Mouse (Mus musculus): ENCODE data around the gene Mfsd6. TPM values are rescaled to one million over a fixed set of nuclear protein-coding genes. Genes with fewer than 3 reads are reported as not detected.

The Mfsd6 gene
- polyA plus RNA-seq (2016; fragmentation: Nextera tagmentation; extraction: Ambion mirVana) = 1.2 and 2.9 TPM in 2 replicates

DNA sequence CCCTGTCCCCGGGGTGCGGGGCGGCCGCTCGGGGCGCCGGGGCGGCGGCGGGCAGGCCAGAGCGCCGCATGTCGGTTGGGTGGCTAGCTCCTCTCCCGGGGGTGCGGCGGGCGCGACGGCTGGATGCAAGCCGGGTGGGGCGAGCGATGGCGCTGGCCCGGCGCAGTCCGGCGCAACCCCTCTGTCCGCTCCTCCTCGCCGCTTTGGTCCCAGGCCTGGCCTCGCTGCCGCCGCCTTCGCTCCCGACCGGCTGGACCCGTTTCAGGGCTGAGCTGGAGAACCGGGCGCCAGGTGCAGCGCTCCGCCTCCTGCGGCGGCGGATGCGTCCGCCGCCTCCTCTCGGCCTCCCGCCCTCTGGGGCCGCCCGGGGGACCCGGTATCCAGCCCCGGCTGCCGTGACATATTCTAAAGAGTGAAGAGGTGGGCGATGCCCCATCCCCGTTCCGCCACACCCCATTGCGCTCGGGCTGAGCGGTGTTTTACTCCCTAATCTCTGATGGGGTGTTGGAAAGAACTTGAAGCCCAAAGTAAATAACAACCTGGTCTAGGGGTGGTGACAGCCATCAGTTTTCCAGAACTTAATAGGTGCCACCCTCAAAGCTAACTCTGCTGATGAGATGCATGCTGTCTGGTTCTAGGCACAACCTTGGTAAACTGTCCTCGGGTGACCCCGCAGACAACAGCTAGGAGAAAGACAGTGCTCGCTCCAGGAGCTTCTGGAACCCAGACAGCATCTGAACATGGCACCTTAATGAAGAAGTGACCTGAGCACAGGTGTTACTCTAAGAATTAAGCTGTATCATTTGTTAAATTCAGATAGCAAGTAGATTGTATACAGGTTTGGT lies at the start of gene Mfsd6:
Gene Mfsd6 (minus strand): TSS at position 407 of the 845 bp plus-strand sequence.
- DNase-seq (ENCODE audit: low spot score) = peak; percentile 58
- H3K4me3 ChIP-seq = peak within 1 kb of the TSS; percentile 95
- 2% methylated on average over 55 of the region's 63 CpGs for WGBS
- no peaks in the 10 kb centered on the region for H3K36me3 ChIP-seq
- H3K27ac ChIP-seq (replicated peaks) = peak within 1 kb of the TSS; percentile 90
- H3K9me3 ChIP-seq (replicated peaks) = no peaks in the 10 kb centered on the region
- peaks cover 36% of the 10 kb centered on the region for H3K27me3 ChIP-seq (ENCODE audit: low read depth, poor library complexity, severe bottlenecking)
- peaks cover 12% of the 10 kb centered on the region for H3K4me1 ChIP-seq

DNA sequence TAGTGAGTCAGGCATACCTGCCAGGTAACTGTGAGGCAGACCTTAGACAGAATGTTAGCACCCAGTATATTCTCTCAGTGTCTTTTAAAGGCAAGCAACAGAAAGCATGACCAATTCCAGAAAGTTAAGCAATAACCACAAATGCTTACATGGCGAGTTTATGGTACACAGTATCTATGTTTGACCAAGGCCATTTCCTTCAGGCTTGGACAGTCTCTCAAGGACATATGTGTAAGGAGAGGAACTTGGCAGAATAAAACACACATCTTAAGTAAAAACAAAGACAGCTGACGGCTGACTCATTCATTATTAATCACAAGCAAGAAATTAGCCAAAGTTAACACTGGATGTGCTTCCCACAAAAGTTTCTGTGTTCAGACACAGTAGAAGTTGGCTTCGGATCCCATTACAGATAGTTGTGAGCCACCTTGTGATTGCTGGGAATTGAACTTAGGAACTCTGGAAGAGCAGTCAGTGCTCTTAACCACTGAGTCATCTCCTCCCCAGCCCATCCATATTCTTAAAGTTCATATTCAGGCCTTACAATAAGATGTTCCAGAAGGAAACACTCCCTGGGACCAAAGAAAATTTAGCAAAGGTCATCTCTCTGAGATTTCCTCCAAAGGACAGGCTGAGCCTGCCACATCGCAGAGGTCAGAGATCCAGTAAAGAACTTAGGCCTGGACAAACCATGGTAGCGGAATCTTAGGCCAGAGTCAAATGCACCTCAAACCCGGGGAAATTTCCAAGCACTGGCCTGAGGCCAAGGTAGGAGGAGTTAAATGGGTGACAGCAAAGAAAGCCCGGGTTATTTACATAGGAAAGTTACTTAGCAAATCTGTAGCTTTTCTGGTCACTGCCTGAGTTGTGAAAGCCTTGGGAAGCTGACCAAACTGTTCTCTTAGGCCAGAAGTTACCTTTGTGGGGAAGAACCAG lies 38.2 kb upstream of the Mfsd6 start:
- Histone ChIP-seq H3K4me1 (no peaks in the 10 kb centered on the region), H3K27ac (replicated peaks) (no peak overlapping the region), H3K27me3 (ENCODE audit: low read depth, poor library complexity, severe bottlenecking) (no peaks in the 10 kb centered on the region), H3K9me3 (replicated peaks) (no peaks in the 10 kb centered on the region), H3K4me3 (no peak overlapping the region), H3K36me3 (no peaks in the 10 kb centered on the region)
- 83% methylated on average over 7 of the region's 7 CpGs for WGBS
- no peak for DNase-seq (ENCODE audit: low spot score)

DNA sequence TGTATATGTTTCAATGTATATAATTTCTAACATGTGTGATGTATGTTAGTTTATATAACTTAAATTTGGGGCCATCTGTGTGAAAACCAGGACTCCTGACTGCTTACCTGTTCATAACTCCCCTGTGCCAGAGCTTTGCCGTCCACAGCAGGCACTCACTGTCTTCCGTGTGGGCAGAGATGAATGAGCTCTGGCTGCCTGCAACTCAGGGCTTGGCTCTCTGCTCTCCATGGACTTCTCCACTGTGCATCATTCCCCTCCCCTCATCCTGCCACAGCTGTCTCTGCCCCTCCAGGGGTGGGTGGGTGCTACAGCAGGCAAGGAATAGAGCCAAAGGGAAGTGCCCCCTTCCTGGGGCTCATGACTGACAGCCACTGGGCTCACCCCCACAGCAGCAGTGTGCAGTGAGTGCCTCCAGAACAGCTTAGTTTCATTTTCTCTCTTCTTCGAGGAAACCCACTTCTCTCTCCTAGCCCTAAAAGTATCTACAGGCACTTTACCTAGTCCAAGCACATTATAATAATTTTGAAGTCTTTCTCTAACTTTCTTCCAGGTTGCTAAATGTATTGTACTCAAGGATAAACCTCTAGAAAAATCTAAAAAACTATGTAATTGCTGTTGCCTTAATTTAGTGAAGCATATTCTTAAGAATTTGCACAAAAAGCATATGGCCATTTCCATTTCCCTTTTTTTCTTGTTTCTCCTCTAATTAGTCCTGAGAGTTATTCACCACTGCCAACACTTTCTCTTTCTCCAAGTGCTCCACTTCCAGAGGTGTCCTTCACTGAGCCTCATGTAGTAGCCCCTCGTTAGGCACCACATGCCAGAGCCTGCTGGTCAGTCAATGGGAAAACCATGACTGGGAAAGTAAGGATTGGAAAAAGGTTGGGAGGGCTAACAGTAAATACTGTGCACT lies 36.9 kb upstream of the Mfsd6 start:
- no peak for DNase-seq (ENCODE audit: low spot score)
- Histone ChIP-seq H3K27ac (replicated peaks) (no peak overlapping the region), H3K9me3 (replicated peaks) (no peaks in the 10 kb centered on the region), H3K4me3 (no peak overlapping the region), H3K27me3 (ENCODE audit: low read depth, poor library complexity, severe bottlenecking) (no peaks in the 10 kb centered on the region), H3K4me1 (no peaks in the 10 kb centered on the region), H3K36me3 (no peaks in the 10 kb centered on the region)
- 77% methylated on average over 4 of the region's 4 CpGs for WGBS

DNA sequence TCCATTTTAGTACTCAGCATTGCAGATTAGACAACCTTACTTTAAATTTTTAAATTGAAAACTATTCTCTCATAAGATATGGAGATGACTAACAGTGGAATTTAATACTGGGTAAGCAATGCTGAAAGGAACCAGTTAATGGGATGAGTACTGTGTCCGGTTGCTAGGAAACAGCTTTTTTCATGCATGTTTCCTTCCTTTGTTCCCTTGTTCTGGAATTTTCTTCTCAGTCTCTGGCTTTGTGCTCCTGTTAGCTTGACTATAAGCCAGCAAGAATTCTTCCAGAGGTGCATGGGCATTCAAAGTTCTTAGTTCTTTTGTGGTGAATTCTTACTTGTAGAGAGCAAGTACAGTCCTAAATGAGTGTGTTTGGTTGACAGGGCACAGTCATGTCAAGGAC lies 30.9 kb upstream of the Mfsd6 start:
- DNase-seq (ENCODE audit: low spot score) = no peak
- 89% methylated on average over 1 of the region's 1 CpGs for WGBS

DNA sequence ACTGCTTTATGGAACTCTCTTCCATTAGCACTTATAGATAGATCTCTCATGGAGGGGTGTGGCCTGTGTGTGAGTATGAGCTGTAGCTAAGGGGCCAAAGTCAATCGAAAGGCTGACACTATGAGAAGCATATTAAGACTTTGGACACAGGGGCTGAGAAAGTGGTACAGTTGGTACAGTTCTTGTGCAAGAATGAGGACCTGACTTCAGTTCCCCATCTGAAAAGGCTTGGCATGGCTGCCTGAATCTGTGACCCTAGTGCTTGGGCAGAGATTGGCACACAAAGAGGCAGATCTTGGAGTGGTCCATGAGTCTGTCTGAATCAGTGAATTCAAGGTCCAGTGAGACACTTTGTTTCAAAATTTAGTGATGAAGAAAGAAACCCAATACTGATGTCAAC lies 27.1 kb upstream of the Mfsd6 start:
- no peaks in the 10 kb centered on the region for H3K9me3 ChIP-seq (replicated peaks)
- H3K4me3 ChIP-seq = no peak overlapping the region
- no peaks in the 10 kb centered on the region for H3K36me3 ChIP-seq
- H3K27ac ChIP-seq (replicated peaks) = no peak overlapping the region
- no peaks in the 10 kb centered on the region for H3K27me3 ChIP-seq (ENCODE audit: low read depth, poor library complexity, severe bottlenecking)
- WGBS = 89% methylated on average over 1 of the region's 1 CpGs
- H3K4me1 ChIP-seq = peaks cover 12% of the 10 kb centered on the region
- no peak for DNase-seq (ENCODE audit: low spot score)

More for the DNA sequence above, 30.9 kb upstream of the Mfsd6 start:
- H3K27ac ChIP-seq (replicated peaks) = peak overlapping the region; percentile 63
- H3K9me3 ChIP-seq (replicated peaks) = no peaks in the 10 kb centered on the region
- H3K27me3 ChIP-seq (ENCODE audit: low read depth, poor library complexity, severe bottlenecking) = no peaks in the 10 kb centered on the region
- no peaks in the 10 kb centered on the region for H3K36me3 ChIP-seq
- no peak overlapping the region for H3K4me3 ChIP-seq
- H3K4me1 ChIP-seq = peaks cover 12% of the 10 kb centered on the region

DNA sequence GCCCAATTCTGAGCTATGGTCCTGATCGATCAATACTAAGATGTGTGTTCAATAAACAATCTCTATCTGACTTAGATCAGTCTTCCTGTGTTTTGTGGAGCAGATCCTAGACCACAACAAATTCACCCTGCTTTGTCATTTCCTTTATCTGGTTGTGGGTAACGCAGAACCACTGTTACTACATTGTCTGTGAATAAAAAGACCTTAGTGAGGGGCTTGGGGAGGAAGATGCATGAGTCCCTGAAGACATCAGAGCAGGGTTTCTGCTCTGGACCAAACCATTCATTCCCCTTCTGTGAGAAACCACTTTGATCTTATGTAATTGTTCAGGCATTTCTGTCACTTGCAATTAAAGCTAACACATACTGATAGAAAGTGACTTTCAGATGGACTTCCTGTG lies 26.6 kb upstream of the Mfsd6 start:
- no peak for DNase-seq (ENCODE audit: low spot score)
- 81% methylated on average over 2 of the region's 2 CpGs for WGBS
- no peak overlapping the region for H3K4me3 ChIP-seq

DNA sequence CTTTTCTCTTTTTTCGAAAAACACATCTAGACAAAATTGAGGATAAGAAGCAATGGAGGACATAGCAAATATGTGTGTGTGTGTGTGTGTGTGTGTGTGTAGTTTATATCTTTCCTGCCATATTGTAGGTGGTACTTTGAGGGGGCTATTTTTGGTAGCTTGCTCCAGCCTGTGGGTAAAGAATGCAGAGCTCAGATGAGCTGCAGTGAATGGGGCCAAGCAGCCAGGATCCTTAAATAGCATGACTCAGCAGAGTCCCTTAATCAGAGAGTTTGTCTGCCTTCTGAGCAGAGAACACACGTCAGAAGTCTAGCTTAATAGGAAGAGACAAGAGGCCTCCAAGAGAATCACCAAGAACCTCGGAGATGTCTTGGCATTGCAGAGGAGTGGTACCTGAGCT lies 25.4 kb upstream of the Mfsd6 start:
- no peak for DNase-seq (ENCODE audit: low spot score)
- H3K36me3 ChIP-seq = no peaks in the 10 kb centered on the region
- no peak overlapping the region for H3K27ac ChIP-seq (replicated peaks)
- H3K4me1 ChIP-seq = 0 out of 2 replicates have a peak, but pooled peaks cover 3% of the 10 kb centered on the region
- no peaks in the 10 kb centered on the region for H3K27me3 ChIP-seq (ENCODE audit: low read depth, poor library complexity, severe bottlenecking)
- no peak overlapping the region for H3K4me3 ChIP-seq
- WGBS = 72% methylated on average over 3 of the region's 3 CpGs
- H3K9me3 ChIP-seq (replicated peaks) = no peaks in the 10 kb centered on the region

More for the DNA sequence above, 26.6 kb upstream of the Mfsd6 start:
- Histone ChIP-seq H3K4me1 (peaks cover 12% of the 10 kb centered on the region), H3K9me3 (replicated peaks) (no peaks in the 10 kb centered on the region), H3K27ac (replicated peaks) (no peak overlapping the region), H3K27me3 (ENCODE audit: low read depth, poor library complexity, severe bottlenecking) (no peaks in the 10 kb centered on the region), H3K36me3 (no peaks in the 10 kb centered on the region)

DNA sequence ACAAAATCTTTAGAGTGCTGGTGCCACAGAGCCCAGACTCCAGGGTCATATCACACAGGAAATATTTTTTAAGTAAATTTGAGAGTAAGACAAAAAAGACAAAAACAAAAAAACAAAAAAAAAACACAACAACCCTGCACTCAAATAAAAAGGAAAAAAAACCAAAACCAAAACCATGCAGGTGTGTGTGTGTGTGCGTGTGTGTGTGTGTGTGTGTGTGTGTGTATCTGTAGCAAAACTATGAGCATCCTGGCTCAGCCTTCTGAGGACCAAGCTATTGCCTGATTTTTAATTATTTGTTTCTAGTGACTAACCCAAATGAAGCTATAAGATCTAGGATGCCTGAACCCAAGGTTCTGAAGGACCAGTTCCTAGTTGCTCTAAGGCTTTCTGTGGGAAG lies 24.4 kb upstream of the Mfsd6 start:
- Histone ChIP-seq H3K36me3 (no peaks in the 10 kb centered on the region), H3K27ac (replicated peaks) (no peak overlapping the region), H3K9me3 (replicated peaks) (no peaks in the 10 kb centered on the region), H3K4me1 (0 out of 2 replicates have a peak, but pooled peaks cover 3% of the 10 kb centered on the region), H3K4me3 (no peak overlapping the region), H3K27me3 (ENCODE audit: low read depth, poor library complexity, severe bottlenecking) (no peaks in the 10 kb centered on the region)
- 76% methylated on average over 1 of the region's 1 CpGs for WGBS
- DNase-seq (ENCODE audit: low spot score) = no peak

DNA sequence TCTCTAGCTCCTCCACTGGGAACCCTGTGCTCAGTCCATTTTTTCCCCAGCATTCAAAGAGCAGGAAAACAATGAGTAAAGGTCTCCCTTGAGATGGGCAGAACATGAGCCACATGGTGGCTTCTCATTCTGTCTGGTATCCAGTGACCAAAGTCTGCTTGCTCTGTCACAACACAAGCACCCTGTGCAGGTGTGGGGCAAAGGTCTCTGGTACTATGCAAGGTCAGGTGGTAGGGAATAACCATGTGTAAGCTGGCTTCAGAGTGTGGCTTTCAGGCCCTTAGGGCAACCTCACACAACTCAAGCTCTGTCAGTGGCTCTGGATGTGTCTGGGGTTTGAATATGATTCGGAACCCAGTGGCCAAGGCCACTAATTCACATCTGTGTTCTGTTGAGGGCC lies 22.7 kb upstream of the Mfsd6 start:
- no peaks in the 10 kb centered on the region for H3K36me3 ChIP-seq

DNA sequence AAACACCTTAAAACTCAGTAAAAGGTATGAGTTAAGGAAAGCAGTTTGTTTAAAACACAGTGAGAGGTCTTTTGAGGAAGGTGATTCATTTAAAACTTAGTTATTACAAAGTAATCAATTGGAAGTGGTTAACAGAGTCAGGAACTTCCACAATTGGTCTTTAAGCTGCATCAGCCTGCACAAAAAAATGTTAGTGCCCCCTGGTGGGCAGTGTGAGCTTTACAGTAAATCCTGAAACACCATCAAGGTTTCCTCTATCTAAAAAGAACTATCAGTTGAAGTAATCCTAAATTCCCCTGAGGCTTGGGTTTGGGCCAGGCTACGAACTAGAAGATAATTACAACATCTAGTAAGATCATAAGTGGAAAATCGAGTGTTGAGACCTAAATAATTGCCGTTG lies 21.0 kb upstream of the Mfsd6 start:
- WGBS = 33% methylated on average over 3 of the region's 3 CpGs
- no peaks in the 10 kb centered on the region for H3K9me3 ChIP-seq (replicated peaks)
- no peak overlapping the region for H3K4me3 ChIP-seq
- no peaks in the 10 kb centered on the region for H3K4me1 ChIP-seq
- no peaks in the 10 kb centered on the region for H3K27me3 ChIP-seq (ENCODE audit: low read depth, poor library complexity, severe bottlenecking)
- DNase-seq (ENCODE audit: low spot score) = peak; percentile 54
- H3K27ac ChIP-seq (replicated peaks) = no peak overlapping the region
- H3K36me3 ChIP-seq = no peaks in the 10 kb centered on the region

More for the DNA sequence above, 22.7 kb upstream of the Mfsd6 start:
- H3K9me3 ChIP-seq (replicated peaks) = no peaks in the 10 kb centered on the region
- H3K27me3 ChIP-seq (ENCODE audit: low read depth, poor library complexity, severe bottlenecking) = no peaks in the 10 kb centered on the region
- H3K4me1 ChIP-seq = no peaks in the 10 kb centered on the region
- no peak overlapping the region for H3K4me3 ChIP-seq
- DNase-seq (ENCODE audit: low spot score) = no peak
- 97% methylated on average over 1 of the region's 1 CpGs for WGBS
- no peak overlapping the region for H3K27ac ChIP-seq (replicated peaks)

DNA sequence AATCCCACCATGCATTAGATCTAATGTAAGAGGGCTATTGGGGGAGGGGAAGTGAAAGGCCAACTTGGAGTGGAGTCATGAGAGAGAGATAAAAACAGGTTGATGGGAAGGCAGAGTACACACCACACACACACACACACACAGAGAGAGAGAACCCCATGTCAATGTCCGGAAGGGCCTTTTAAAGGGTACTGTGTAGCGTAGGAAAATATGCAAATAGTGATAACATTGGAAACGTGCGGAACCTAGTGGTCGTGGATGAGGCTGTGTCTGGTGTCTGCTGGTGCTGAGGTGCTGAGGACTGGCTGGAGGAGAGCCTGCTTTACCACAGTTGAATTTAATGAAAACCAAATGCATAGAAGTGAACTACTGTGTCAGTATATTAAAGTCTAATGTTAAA lies 15.3 kb upstream of the Mfsd6 start:
- H3K9me3 ChIP-seq (replicated peaks) = no peaks in the 10 kb centered on the region
- no peaks in the 10 kb centered on the region for H3K36me3 ChIP-seq
- 85% methylated on average over 5 of the region's 5 CpGs for WGBS
- no peak overlapping the region for H3K4me3 ChIP-seq
- no peaks in the 10 kb centered on the region for H3K4me1 ChIP-seq
- H3K27me3 ChIP-seq (ENCODE audit: low read depth, poor library complexity, severe bottlenecking) = no peaks in the 10 kb centered on the region
- no peak overlapping the region for H3K27ac ChIP-seq (replicated peaks)
- DNase-seq (ENCODE audit: low spot score) = no peak

DNA sequence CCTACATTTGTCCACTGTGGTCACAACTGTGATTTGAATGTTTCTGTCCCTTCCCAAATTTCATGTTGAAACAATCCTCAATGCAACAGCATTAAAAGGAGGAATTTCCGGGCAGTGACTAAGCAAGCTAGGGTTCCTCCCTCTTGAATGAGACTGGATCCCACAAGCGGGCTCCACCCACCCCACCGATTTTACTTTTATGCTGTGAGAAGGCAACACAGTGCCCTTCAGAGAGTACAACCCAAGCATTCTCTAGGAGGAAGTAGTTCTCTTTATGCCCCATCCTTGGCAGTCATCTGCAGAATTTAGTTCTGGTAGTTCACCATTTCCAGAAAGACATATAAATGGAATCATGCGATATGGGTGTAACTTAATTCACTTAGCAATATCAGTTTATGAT lies 6.9 kb upstream of the Mfsd6 start:
- no peaks in the 10 kb centered on the region; the same call in 1 of the 2 replicates for H3K4me1 ChIP-seq
- H3K36me3 ChIP-seq = no peaks in the 10 kb centered on the region
- WGBS = 81% methylated on average over 4 of the region's 4 CpGs
- 0 out of 2 replicates have a peak, but pooled peaks cover under 1% of the 10 kb centered on the region for H3K27me3 ChIP-seq (ENCODE audit: low read depth, poor library complexity, severe bottlenecking)
- H3K27ac ChIP-seq (replicated peaks) = no peak overlapping the region
- no peaks in the 10 kb centered on the region for H3K9me3 ChIP-seq (replicated peaks)
- H3K4me3 ChIP-seq = no peak overlapping the region
- no peak for DNase-seq (ENCODE audit: low spot score)

All from midbrain, embryonic 10.5 days (tissue).